Mouse (Mus musculus): ENCODE measurements around the gene Larp6.

DNA sequence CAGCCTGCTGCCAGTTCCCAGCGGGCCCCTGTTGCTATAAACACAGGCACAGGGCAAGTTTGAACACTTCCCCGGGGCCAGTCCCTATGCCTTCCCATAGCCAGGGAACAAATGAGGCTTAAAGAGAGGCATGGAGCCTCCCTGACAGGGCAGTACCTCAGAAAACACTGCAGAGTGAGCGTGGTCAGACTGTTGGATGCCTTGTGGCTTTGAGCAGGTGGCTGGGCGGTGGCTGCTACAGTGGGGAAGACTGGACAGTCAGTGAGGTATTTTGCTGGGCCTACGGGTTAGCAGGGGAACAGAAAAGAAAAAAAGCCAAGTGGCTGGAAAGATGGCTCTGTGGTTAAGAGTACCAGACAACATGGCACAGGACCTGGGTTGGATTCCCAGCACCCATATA is 38.3 kb downstream of the Larp6 start:
- TF ChIP-seq CTCF (IDR thresholded peaks at IDR 0.05; ENCODE audit: extremely low read depth, insufficient read depth, insufficient read length, insufficient replicate concordance) (no peak), POLR2A (IDR thresholded peaks at IDR 0.05; ENCODE audit: low read depth, low read length) (no peak)
